Mouse (Mus musculus): ENCODE results near the gene Tcl1b1. TPM values are rescaled to one million over a fixed set of nuclear protein-coding genes. Genes with fewer than 3 reads are reported as not detected.

The Tcl1b1 gene
- polyA plus RNA-seq, 1 experiment = not detected

GRCm38 (mm10) chr12:105207071-105207470 is 47.6 kb downstream of the Tcl1b1 start:
- H3K4me3 ChIP-seq (ENCODE audit: insufficient read depth, low read length) = no peak overlapping the region
- no peak for TF ChIP-seq CTCF (IDR thresholded peaks at IDR 0.05; ENCODE audit: low read depth, low read length)
- no peak for TF ChIP-seq POLR2A (IDR thresholded peaks at IDR 0.05; ENCODE audit: borderline replicate concordance, low read depth, low read length)
- no peaks in the 10 kb centered on the region for H3K4me1 ChIP-seq (ENCODE audit: control insufficient read depth, insufficient read depth, low read length)
- H3K27ac ChIP-seq (ENCODE audit: insufficient read depth, low read depth, low read length) = no peak overlapping the region

- Histone ChIP-seq H3K4me3 (ENCODE audit: insufficient read depth, low read length) (no peak overlapping the region), H3K27ac (ENCODE audit: insufficient read depth, low read depth, low read length) (no peak overlapping the region), H3K4me1 (ENCODE audit: control insufficient read depth, insufficient read depth, low read length) (no peaks in the 10 kb centered on the region)
- TF ChIP-seq POLR2A (IDR thresholded peaks at IDR 0.05; ENCODE audit: borderline replicate concordance, low read depth, low read length) = no peak
- no peak for TF ChIP-seq CTCF (IDR thresholded peaks at IDR 0.05; ENCODE audit: low read depth, low read length)
Measured at GRCm38 (mm10) chr12:105208441-105208840, 49.0 kb downstream of the Tcl1b1 start.

- no peaks in the 10 kb centered on the region for H3K4me1 ChIP-seq (ENCODE audit: control insufficient read depth, insufficient read depth, low read length)
- H3K4me3 ChIP-seq (ENCODE audit: insufficient read depth, low read length) = no peak overlapping the region
- TF ChIP-seq CTCF (IDR thresholded peaks at IDR 0.05; ENCODE audit: low read depth, low read length) (no peak), POLR2A (IDR thresholded peaks at IDR 0.05; ENCODE audit: borderline replicate concordance, low read depth, low read length) (no peak)
- H3K27ac ChIP-seq (ENCODE audit: insufficient read depth, low read depth, low read length) = no peak overlapping the region
Measured at GRCm38 (mm10) chr12:105209231-105209630, 49.7 kb downstream of the Tcl1b1 start.

Other genes with a start within 250 kb of the Tcl1b1 start
- 13.4 and 18.2 TPM in 2 replicates for gene Syne3, start 149.9 kb upstream of the Tcl1b1 start, polyA plus RNA-seq (2012; ENCODE audit: insufficient read depth, insufficient read length, missing spikeins)
- 22.5 and 31.6 TPM in 2 replicates for gene Glrx5, start 127.0 kb upstream of the Tcl1b1 start, polyA plus RNA-seq (2012; ENCODE audit: insufficient read depth, insufficient read length, missing spikeins)
- gene Tcl1b2, start 13.7 kb upstream of the Tcl1b1 start, polyA plus RNA-seq (2012; ENCODE audit: insufficient read depth, insufficient read length, missing spikeins) = not detected in 2 replicates
- gene Tcl1b5, start 16.7 kb downstream of the Tcl1b1 start, polyA plus RNA-seq (2012; ENCODE audit: insufficient read depth, insufficient read length, missing spikeins) = not detected in 2 replicates
- not detected in 2 replicates for gene Tcl1b3, start 31.4 kb downstream of the Tcl1b1 start, polyA plus RNA-seq (2012; ENCODE audit: insufficient read depth, insufficient read length, missing spikeins)
- not detected in 2 replicates for gene Tcl1b4, start 42.3 kb downstream of the Tcl1b1 start, polyA plus RNA-seq (2012; ENCODE audit: insufficient read depth, insufficient read length, missing spikeins)
- gene Tcl1, start 63.1 kb downstream of the Tcl1b1 start, polyA plus RNA-seq (2012; ENCODE audit: insufficient read depth, insufficient read length, missing spikeins) = not detected in 2 replicates
- gene Tunar, start 174.2 kb downstream of the Tcl1b1 start, polyA plus RNA-seq (2012; ENCODE audit: insufficient read depth, insufficient read length, missing spikeins) = 0.33 TPM in 1 of 2 replicates, not detected in the other

Measured in bone marrow macrophage, adult 2 months (primary cell).